ENCODE assay signal across 10 mouse cellular contexts in genomic region chr19:5821847-5822173, GRCm38 (mm10). TPM values are rescaled to one million over a fixed set of nuclear protein-coding genes. Genes with fewer than 3 reads are reported as not detected.
DNase-seq lines count a peak whose midpoint lies in the region; ATAC-seq and TF ChIP-seq lines count a peak whose summit lies in the region.
"Had no signal": no experiment of that assay in that cellular context is flagged by ENCODE, and none has a peak within 500 bp of the region (broad histone marks: within the 10 kb centered on the region; RNA-seq: fewer than 3 reads in every experiment).

No protein-coding gene starts in this region.

- WGBS in heart, embryonic 12.5 days: 64% methylated on average over 5 of the region's 5 CpGs
- WGBS in kidney, postnatal 0 days: 58% methylated on average over 5 of the region's 5 CpGs
- WGBS in embryonic facial prominence, embryonic 10.5 days: 62% methylated on average over 5 of the region's 5 CpGs
- 67% methylated on average over 5 of the region's 5 CpGs for WGBS in hindbrain, postnatal 0 days

- H3K27ac ChIP-seq in heart, embryonic 12.5 days (ENCODE audit: poor library complexity, severe bottlenecking): peak overlapping the region; percentile 85
- peak overlapping the region; percentile 58 for H3K27ac ChIP-seq in kidney, postnatal 0 days
- H3K27ac ChIP-seq in embryonic facial prominence, embryonic 10.5 days (replicated peaks): 0 out of 2 replicates have a peak overlapping the region, but pooled peaks have one; percentile 69
- H3K27ac ChIP-seq in hindbrain, postnatal 0 days: 0 out of 2 replicates have a peak overlapping the region, but pooled peaks have one; percentile 20

- H3K4me1 ChIP-seq in heart, embryonic 12.5 days (replicated peaks): peaks cover 74% of the 10 kb centered on the region
- H3K4me1 ChIP-seq in kidney, postnatal 0 days (replicated peaks; ENCODE audit: insufficient read depth, low read length): peaks cover 40% of the 10 kb centered on the region
- H3K4me1 ChIP-seq in embryonic facial prominence, embryonic 10.5 days: peaks cover 56% of the 10 kb centered on the region
- peaks cover 22% of the 10 kb centered on the region for H3K4me1 ChIP-seq in hindbrain, postnatal 0 days (ENCODE audit: insufficient read depth, low read length)

- peak overlapping the region; percentile 64 for H3K9ac ChIP-seq in heart, embryonic 12.5 days
- no peak overlapping the region for H3K9ac ChIP-seq in kidney, postnatal 0 days (ENCODE audit: low read depth, low read length)
- H3K9ac ChIP-seq in hindbrain, postnatal 0 days (replicated peaks; ENCODE audit: low read length): no peak overlapping the region
- H3K9ac ChIP-seq: forebrain, embryonic 12.5 days had no signal

- no peak for ATAC-seq in heart, embryonic 12.5 days (ENCODE audit: insufficient number of reproducible peaks, low FRiP score)
- no peak for ATAC-seq in kidney, postnatal 0 days (replicated peaks; ENCODE audit: low FRiP score, low read depth)
- no peak for ATAC-seq in hindbrain, postnatal 0 days

- peak overlapping the region; percentile 13; the same call in 1 of the 2 replicates for H3K4me3 ChIP-seq in heart, embryonic 12.5 days
- H3K4me3 ChIP-seq in kidney, postnatal 0 days (replicated peaks; ENCODE audit: low read depth, low read length): no peak overlapping the region
- H3K4me3 ChIP-seq in embryonic facial prominence, embryonic 10.5 days: no peak overlapping the region
- H3K4me3 ChIP-seq in hindbrain, postnatal 0 days (ENCODE audit: low read length): no peak overlapping the region
- H3K4me3 ChIP-seq: forebrain, embryonic 12.5 days; myocyte had no signal

- no peak for DNase-seq in heart, postnatal 25 days (ENCODE audit: low spot score)
- DNase-seq in kidney, postnatal 0 days (ENCODE audit: low spot score): no peak
- no peak for DNase-seq in kidney, adult 18-20 months
- no peak for DNase-seq in embryonic facial prominence, embryonic 10.5 days (ENCODE audit: low spot score)
- DNase-seq in hindbrain, postnatal 0 days (ENCODE audit: low spot score): no peak
- DNase-seq in left cerebral cortex, postnatal 25 days (ENCODE audit: low spot score in 2 of 2): no peak
- DNase-seq in layer of hippocampus, postnatal 14 days (ENCODE audit: low spot score in 2 of 2): no peak

- intact Hi-C loops in heart, postnatal 25 days (cut with DNase I): no loop called here
- intact Hi-C loops in left cerebral cortex, postnatal 25 days (cut with DNase I): loop anchor here (1.0 kb wide), 1 partner anchor 24 kb away; no protein-coding TSS in a partner anchor

- H3K4me2 ChIP-seq in heart, embryonic 12.5 days: peak overlapping the region; percentile 57
- H3K4me2 ChIP-seq in kidney, postnatal 0 days (ENCODE audit: low read length): no peak overlapping the region
- H3K4me2 ChIP-seq in hindbrain, postnatal 0 days (ENCODE audit: low read depth, low read length): no peak overlapping the region
- H3K4me2 ChIP-seq: forebrain, embryonic 12.5 days had no signal

- no peak for TF ChIP-seq CTCF in kidney, postnatal 0 days (IDR thresholded peaks at IDR 0.05; ENCODE audit: low read depth)
- TF ChIP-seq CTCF in hindbrain, postnatal 0 days (IDR thresholded peaks at IDR 0.05; ENCODE audit: low read depth): no peak

- no peaks in the 10 kb centered on the region for H3K36me3 ChIP-seq in heart, embryonic 12.5 days
- 0 out of 2 replicates have a peak, but pooled peaks cover 10% of the 10 kb centered on the region for H3K36me3 ChIP-seq in kidney, postnatal 0 days (ENCODE audit: insufficient read depth, low read length)
- no peaks in the 10 kb centered on the region for H3K36me3 ChIP-seq in embryonic facial prominence, embryonic 10.5 days (replicated peaks)
- H3K36me3 ChIP-seq in hindbrain, postnatal 0 days (ENCODE audit: insufficient read depth, low read length): no peaks in the 10 kb centered on the region
- H3K36me3 ChIP-seq: forebrain, embryonic 12.5 days had no signal

- no peaks in the 10 kb centered on the region for H3K9me3 ChIP-seq in heart, embryonic 12.5 days (replicated peaks)
- H3K9me3 ChIP-seq in kidney, postnatal 0 days (replicated peaks; ENCODE audit: low read length): no peaks in the 10 kb centered on the region
- no peaks in the 10 kb centered on the region for H3K9me3 ChIP-seq in embryonic facial prominence, embryonic 10.5 days
- no peaks in the 10 kb centered on the region for H3K9me3 ChIP-seq in hindbrain, postnatal 0 days (ENCODE audit: low read length)
- H3K9me3 ChIP-seq: forebrain, embryonic 12.5 days had no signal

- H3K27me3 ChIP-seq in heart, embryonic 12.5 days (replicated peaks): no peaks in the 10 kb centered on the region
- no peaks in the 10 kb centered on the region for H3K27me3 ChIP-seq in kidney, postnatal 0 days (ENCODE audit: insufficient read depth, low read length)
- no peaks in the 10 kb centered on the region for H3K27me3 ChIP-seq in embryonic facial prominence, embryonic 10.5 days (replicated peaks; ENCODE audit: low read depth, poor library complexity, severe bottlenecking)
- no peaks in the 10 kb centered on the region for H3K27me3 ChIP-seq in hindbrain, postnatal 0 days (ENCODE audit: insufficient read depth, low read length)

RNA-seq across cellular contexts. Expression of gene Scyl1, which starts 50.6 kb away (rescaled TPM):
- 68.1 and 68.9 TPM in 2 replicates for polyA plus RNA-seq in heart, embryonic 12.5 days (2016; fragmentation: Nextera tagmentation; extraction: Ambion mirVana)
- total RNA-seq in heart, postnatal 25 days (2021): 10 to 100 TPM; 63.5 to 64.1 TPM
- polyA plus RNA-seq in kidney, postnatal 0 days (2015; fragmentation: Nextera tagmentation; extraction: Ambion mirVana): 63.5 and 65.1 TPM in 2 replicates
- 72.0 and 74.9 TPM in 2 replicates for polyA plus RNA-seq in embryonic facial prominence, embryonic 10.5 days (2016; fragmentation: Nextera tagmentation; extraction: Ambion mirVana)
- 84.1 and 96.6 TPM in 2 replicates for total RNA-seq in hindbrain, postnatal 0 days (2014; rRNA removed)
- 73.3 and 76.2 TPM in 2 replicates for polyA plus RNA-seq in hindbrain, postnatal 0 days (2015; fragmentation: Nextera tagmentation; extraction: Ambion mirVana)
- total RNA-seq in left cerebral cortex, postnatal 25 days (2021): 10 to 100 TPM; 82.0 to 86.8 TPM
- 10 to 100 TPM; 73.6 to 75.1 TPM for total RNA-seq in layer of hippocampus, postnatal 14 days (2021)

RNA-seq across cellular contexts. Expression of gene Frmd8, which starts 53.3 kb away (rescaled TPM):
- polyA plus RNA-seq in heart, embryonic 12.5 days (2016; fragmentation: Nextera tagmentation; extraction: Ambion mirVana): 33.7 and 34.2 TPM in 2 replicates
- total RNA-seq in heart, postnatal 25 days (2021): 10 to 100 TPM in 1 of 2 experiments, 1 to 10 TPM in 1; 8.9 to 11.1 TPM
- polyA plus RNA-seq in kidney, postnatal 0 days (2015; fragmentation: Nextera tagmentation; extraction: Ambion mirVana): 31.6 and 35.9 TPM in 2 replicates
- 44.6 and 45.4 TPM in 2 replicates for polyA plus RNA-seq in embryonic facial prominence, embryonic 10.5 days (2016; fragmentation: Nextera tagmentation; extraction: Ambion mirVana)
- 19.8 and 43.2 TPM in 2 replicates for total RNA-seq in hindbrain, postnatal 0 days (2014; rRNA removed)
- 12.5 and 13.7 TPM in 2 replicates for polyA plus RNA-seq in hindbrain, postnatal 0 days (2015; fragmentation: Nextera tagmentation; extraction: Ambion mirVana)
- 10 to 100 TPM in 1 of 2 experiments, 1 to 10 TPM in 1; 9.5 to 14.6 TPM for total RNA-seq in left cerebral cortex, postnatal 25 days (2021)
- 10 to 100 TPM; 19.8 to 20.1 TPM for total RNA-seq in layer of hippocampus, postnatal 14 days (2021)

RNA-seq across cellular contexts. Expression of gene Slc25a45, which starts 55.8 kb away (rescaled TPM):
- 3.5 and 3.9 TPM in 2 replicates for polyA plus RNA-seq in heart, embryonic 12.5 days (2016; fragmentation: Nextera tagmentation; extraction: Ambion mirVana)
- 1 to 10 TPM; 3.5 to 4.1 TPM for total RNA-seq in heart, postnatal 25 days (2021)
- 19.9 and 24.5 TPM in 2 replicates for polyA plus RNA-seq in kidney, postnatal 0 days (2015; fragmentation: Nextera tagmentation; extraction: Ambion mirVana)
- 2.5 and 2.9 TPM in 2 replicates for polyA plus RNA-seq in embryonic facial prominence, embryonic 10.5 days (2016; fragmentation: Nextera tagmentation; extraction: Ambion mirVana)
- total RNA-seq in hindbrain, postnatal 0 days (2014; rRNA removed): 2.1 and 6.0 TPM in 2 replicates
- polyA plus RNA-seq in hindbrain, postnatal 0 days (2015; fragmentation: Nextera tagmentation; extraction: Ambion mirVana): 1.8 and 2.8 TPM in 2 replicates
- total RNA-seq in left cerebral cortex, postnatal 25 days (2021): 1 to 10 TPM; 2.5 to 3.0 TPM
- 1 to 10 TPM; 3.6 to 3.7 TPM for total RNA-seq in layer of hippocampus, postnatal 14 days (2021)

Comparison
In these comparisons a context has a peak if more than half of its experiments do, and no peak if none do; other contexts are left out.
1. H3K27ac ChIP-seq: peak in every context shown above with its lines; median percentile 85 in heart, embryonic 12.5 days; 69 in embryonic facial prominence, embryonic 10.5 days; 58 in kidney, postnatal 0 days; 20 in hindbrain, postnatal 0 days.